Mouse (Mus musculus): Measurements from ENCODE around the gene Ttc28. TPM values are rescaled to one million over a fixed set of nuclear protein-coding genes. Genes with fewer than 3 reads are reported as not detected.

The Ttc28 gene
- polyA plus RNA-seq, 1 experiment from 2014 or later: 14.5 TPM

GRCm38 (mm10) chr5:111070361-111070760, 190.8 kb downstream of the Ttc28 start:
- Histone ChIP-seq H3K27ac (no peak overlapping the region), H3K4me1 (replicated peaks) (peaks cover 32% of the 10 kb centered on the region), H3K9me3 (peaks cover 5% of the 10 kb centered on the region; the same call in 1 of the 2 replicates), H3K36me3 (no peaks in the 10 kb centered on the region), H3K27me3 (ENCODE audit: insufficient read depth, poor library complexity, severe bottlenecking) (no peaks in the 10 kb centered on the region), H3K4me3 (no peak overlapping the region)
- DNase-seq (ENCODE audit: low spot score): no peak
- 79% methylated on average over 6 of the region's 6 CpGs for WGBS

GRCm38 (mm10) chr5:111073316-111073736, 193.7 kb downstream of the Ttc28 start:
- WGBS: 68% methylated on average over 6 of the region's 6 CpGs
- no peak for DNase-seq (ENCODE audit: low spot score)
- H3K27ac ChIP-seq: peak overlapping the region; percentile 36; the same call in 1 of the 2 replicates

DNA sequence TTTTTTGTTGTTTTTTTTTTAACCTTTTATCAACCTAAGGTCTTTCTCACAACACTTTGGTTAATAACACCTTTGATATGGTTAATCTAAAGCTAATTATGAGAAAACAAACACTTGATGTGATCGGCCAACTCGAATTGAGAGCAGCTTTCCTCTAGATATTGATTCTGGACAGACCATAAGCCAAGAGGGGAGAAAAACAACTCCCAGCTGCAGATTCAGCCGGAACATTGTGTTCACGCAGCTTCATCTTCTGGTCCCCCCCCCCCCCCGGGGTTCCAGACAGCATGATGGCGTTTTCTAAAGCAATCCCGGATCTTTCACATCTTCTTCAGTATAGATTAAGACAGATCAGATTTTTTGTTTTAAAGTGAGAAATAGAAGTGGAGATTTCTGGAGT, 194.4 kb downstream of the Ttc28 start:
- no peak overlapping the region for H3K4me3 ChIP-seq
- no peaks in the 10 kb centered on the region for H3K27me3 ChIP-seq (ENCODE audit: insufficient read depth, poor library complexity, severe bottlenecking)
- H3K9me3 ChIP-seq: peaks cover 5% of the 10 kb centered on the region; the same call in 1 of the 2 replicates
- 58% methylated on average over 7 of the region's 7 CpGs for WGBS
- no peak for DNase-seq (ENCODE audit: low spot score)
- no peaks in the 10 kb centered on the region for H3K36me3 ChIP-seq
- peaks cover 25% of the 10 kb centered on the region for H3K4me1 ChIP-seq (replicated peaks)
- H3K27ac ChIP-seq: no peak overlapping the region

More at GRCm38 (mm10) chr5:111073316-111073736, 193.7 kb downstream of the Ttc28 start:
- H3K9me3 ChIP-seq: peaks cover 5% of the 10 kb centered on the region; the same call in 1 of the 2 replicates
- no peaks in the 10 kb centered on the region for H3K27me3 ChIP-seq (ENCODE audit: insufficient read depth, poor library complexity, severe bottlenecking)
- no peaks in the 10 kb centered on the region for H3K36me3 ChIP-seq
- no peak overlapping the region for H3K4me3 ChIP-seq
- peaks cover 25% of the 10 kb centered on the region for H3K4me1 ChIP-seq (replicated peaks)

DNA sequence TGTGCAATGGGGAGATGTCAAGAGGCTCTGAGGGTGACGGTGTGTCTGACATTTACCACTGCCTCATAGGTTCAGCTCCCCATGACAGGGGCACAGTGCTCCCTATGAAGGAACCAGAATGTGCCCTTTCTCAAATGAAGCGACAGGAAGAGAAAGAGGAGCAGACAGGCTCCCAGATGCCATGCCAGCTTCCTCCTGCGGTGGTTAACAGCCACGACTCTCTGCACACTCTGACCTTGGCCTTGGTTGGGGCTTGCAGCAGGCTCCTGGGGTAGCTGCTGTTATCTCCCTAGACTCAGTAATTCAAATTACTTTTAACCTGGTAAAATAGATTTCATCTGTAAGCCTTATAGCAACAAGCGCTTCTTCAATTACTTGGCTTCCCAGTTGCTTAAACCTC, 196.2 kb downstream of the Ttc28 start:
- no peaks in the 10 kb centered on the region for H3K36me3 ChIP-seq
- H3K9me3 ChIP-seq: peaks cover 5% of the 10 kb centered on the region; the same call in 1 of the 2 replicates
- H3K27ac ChIP-seq: no peak overlapping the region; the same call in 1 of the 2 replicates
- no peak for DNase-seq (ENCODE audit: low spot score)
- no peaks in the 10 kb centered on the region for H3K27me3 ChIP-seq (ENCODE audit: insufficient read depth, poor library complexity, severe bottlenecking)
- WGBS: 77% methylated on average over 5 of the region's 5 CpGs
- peaks cover 20% of the 10 kb centered on the region for H3K4me1 ChIP-seq (replicated peaks)
- no peak overlapping the region for H3K4me3 ChIP-seq

DNA sequence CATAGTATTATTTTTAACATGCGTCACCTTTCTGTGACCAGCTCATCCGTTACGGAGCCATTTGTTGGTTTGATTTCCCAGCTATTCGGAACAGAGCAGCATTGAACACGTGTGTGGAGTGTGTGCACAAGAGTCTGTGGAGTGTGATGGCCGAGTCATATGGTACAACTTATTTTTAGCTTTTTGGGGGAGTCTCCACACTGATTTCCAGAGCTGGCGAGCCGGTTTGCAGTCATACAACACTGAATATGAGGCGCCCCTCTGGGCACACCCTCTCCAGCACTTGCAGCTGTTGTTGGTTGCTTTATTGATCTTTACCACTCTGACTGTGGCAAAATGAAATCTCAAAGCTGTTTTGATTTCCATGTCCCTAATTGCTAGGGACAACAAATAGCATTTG, 197.7 kb downstream of the Ttc28 start:
- H3K27ac ChIP-seq: no peak overlapping the region
- no peak for DNase-seq (ENCODE audit: low spot score)
- H3K36me3 ChIP-seq: no peaks in the 10 kb centered on the region
- H3K27me3 ChIP-seq (ENCODE audit: insufficient read depth, poor library complexity, severe bottlenecking): no peaks in the 10 kb centered on the region
- 90% methylated on average over 9 of the region's 9 CpGs for WGBS
- H3K9me3 ChIP-seq: peaks cover under 1% of the 10 kb centered on the region; the same call in 1 of the 2 replicates
- H3K4me3 ChIP-seq: no peak overlapping the region
- H3K4me1 ChIP-seq (replicated peaks): peaks cover 20% of the 10 kb centered on the region

GRCm38 (mm10) chr5:111080601-111081000, 201.0 kb downstream of the Ttc28 start:
- no peaks in the 10 kb centered on the region for H3K36me3 ChIP-seq
- 89% methylated on average over 5 of the region's 5 CpGs for WGBS
- H3K27me3 ChIP-seq (ENCODE audit: insufficient read depth, poor library complexity, severe bottlenecking): no peaks in the 10 kb centered on the region
- no peak for DNase-seq (ENCODE audit: low spot score)
- peaks cover 5% of the 10 kb centered on the region; the same call in 1 of the 2 replicates for H3K4me1 ChIP-seq (replicated peaks)
- H3K27ac ChIP-seq: no peak overlapping the region
- H3K9me3 ChIP-seq: no peaks in the 10 kb centered on the region
- H3K4me3 ChIP-seq: no peak overlapping the region

DNA sequence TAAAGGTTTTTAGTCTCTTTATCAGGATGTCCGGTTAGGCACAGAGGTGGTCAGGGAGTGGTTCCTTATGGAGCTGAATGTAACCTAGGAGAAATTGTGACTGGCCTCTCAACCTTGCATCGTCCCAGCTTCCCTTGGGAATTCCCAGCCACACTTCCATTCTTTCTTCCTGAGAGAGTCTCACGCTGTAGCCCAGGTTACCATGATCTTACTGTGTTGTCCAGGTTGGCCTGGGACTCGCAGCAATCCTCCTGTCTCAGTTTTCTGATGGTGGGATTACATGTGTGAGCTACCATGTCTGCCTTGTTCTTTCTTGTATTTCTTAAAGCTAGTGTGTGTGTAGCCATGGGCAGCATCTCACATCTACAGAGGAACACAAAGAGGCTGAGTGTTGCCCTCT, 206.2 kb downstream of the Ttc28 start:
- no peak overlapping the region for H3K4me3 ChIP-seq
- no peak overlapping the region for H3K27ac ChIP-seq
- H3K36me3 ChIP-seq: peaks cover 6% of the 10 kb centered on the region; the same call in 1 of the 2 replicates
- no peaks in the 10 kb centered on the region for H3K27me3 ChIP-seq (ENCODE audit: insufficient read depth, poor library complexity, severe bottlenecking)
- no peaks in the 10 kb centered on the region for H3K9me3 ChIP-seq
- no peaks in the 10 kb centered on the region for H3K4me1 ChIP-seq (replicated peaks)
- no peak for DNase-seq (ENCODE audit: low spot score)
- WGBS: 91% methylated on average over 4 of the region's 4 CpGs

- Histone ChIP-seq H3K27ac (peak overlapping the region; percentile 19), H3K4me1 (replicated peaks) (peaks cover 55% of the 10 kb centered on the region), H3K9me3 (no peaks in the 10 kb centered on the region), H3K27me3 (ENCODE audit: insufficient read depth, poor library complexity, severe bottlenecking) (no peaks in the 10 kb centered on the region), H3K4me3 (no peak overlapping the region), H3K36me3 (peaks cover 24% of the 10 kb centered on the region)
- DNase-seq (ENCODE audit: low spot score): no peak
- 40% methylated on average over 5 of the region's 5 CpGs for WGBS
Measured at GRCm38 (mm10) chr5:111096750-111097149, 217.1 kb downstream of the Ttc28 start.

DNA sequence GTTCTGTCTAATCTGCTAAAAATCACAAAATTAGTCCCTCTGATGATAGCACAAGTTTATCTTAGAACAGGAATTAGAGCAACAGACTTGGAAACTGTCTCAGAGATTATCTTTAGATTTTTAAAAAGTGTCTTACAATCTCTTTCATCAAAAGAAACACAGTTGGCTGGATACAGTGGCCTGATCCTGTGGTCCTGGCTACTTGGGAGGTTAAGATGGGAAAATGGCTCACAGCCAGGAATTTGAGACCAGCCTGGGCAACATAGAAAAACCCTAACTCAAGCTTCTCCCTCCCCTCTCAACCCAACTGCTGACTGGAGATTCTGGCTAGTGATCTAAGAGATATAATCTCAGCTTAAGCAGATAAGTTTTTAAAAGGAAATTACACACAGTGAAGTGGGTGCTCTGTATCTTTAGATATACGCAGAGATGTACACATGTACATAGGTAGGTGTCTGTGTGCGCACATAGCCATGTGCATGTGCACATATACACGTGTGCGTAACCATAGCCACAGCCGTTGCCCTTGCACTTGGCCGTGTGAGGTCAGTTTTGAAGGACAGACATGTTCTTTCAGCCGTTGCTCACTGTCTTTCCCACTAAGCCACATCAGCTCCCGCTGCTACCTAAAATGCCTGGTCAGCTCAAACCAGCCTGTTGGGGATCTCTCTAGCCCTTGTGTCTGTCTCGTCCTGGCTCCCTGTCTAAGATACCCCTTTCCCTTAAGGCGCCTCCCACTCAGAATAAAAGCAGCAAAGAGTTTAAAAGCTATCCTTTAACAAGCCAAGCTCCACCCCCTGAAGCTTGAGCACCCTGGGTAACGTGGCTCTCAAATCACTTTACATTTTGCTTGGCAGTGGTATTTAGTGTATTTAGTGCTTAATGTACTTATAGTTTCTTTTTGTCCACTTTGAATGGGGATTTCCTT, 217.9 kb downstream of the Ttc28 start:
- Histone ChIP-seq H3K36me3 (peaks cover 31% of the 10 kb centered on the region), H3K27me3 (ENCODE audit: insufficient read depth, poor library complexity, severe bottlenecking) (no peaks in the 10 kb centered on the region), H3K9me3 (no peaks in the 10 kb centered on the region), H3K27ac (no peak overlapping the region; the same call in 1 of the 2 replicates), H3K4me1 (replicated peaks) (peaks cover 59% of the 10 kb centered on the region), H3K4me3 (no peak overlapping the region)
- WGBS: 72% methylated on average over 11 of the region's 11 CpGs
- DNase-seq (ENCODE audit: low spot score): no peak

DNA sequence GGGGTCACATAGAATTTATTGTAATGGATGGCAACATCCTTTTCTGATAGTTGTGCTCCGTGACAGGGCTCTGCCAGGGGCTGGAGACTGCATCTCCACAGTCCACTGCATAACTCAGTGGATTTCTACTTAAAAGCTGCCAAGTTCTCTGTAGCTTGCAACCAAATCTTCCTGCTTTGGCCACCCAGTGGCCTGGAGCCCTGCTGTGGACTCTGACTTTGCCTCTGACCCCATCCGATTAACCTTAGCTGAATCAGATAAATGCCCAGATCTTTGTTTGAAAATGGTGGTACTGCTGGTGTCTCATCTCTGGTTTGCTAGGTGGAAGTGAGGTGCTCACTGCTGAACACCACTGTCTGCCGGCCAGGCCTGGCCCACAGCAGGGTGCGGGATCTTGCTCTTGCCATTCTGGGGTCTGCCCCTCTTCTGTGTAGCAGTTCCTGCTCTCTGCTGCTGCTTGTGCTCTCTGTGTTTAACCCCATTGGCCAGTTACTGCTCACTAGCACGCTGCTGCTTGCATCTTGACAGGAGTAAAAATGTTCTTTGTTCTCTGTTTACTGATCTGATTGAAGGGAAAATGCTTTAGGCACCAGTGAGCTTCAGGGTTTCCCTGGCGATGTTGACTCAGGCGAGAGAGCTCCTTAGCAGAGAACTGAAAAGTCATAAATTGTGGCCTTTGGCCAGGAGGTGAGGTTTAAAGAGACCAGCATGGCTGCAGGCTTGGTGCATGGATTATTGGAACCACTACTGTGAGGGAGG, 219.1 kb downstream of the Ttc28 start:
- peaks cover 59% of the 10 kb centered on the region for H3K4me1 ChIP-seq (replicated peaks)
- no peaks in the 10 kb centered on the region for H3K9me3 ChIP-seq
- H3K27me3 ChIP-seq (ENCODE audit: insufficient read depth, poor library complexity, severe bottlenecking): no peaks in the 10 kb centered on the region
- peak; percentile 31 for DNase-seq (ENCODE audit: low spot score)
- WGBS: 24% methylated on average over 7 of the region's 7 CpGs
- H3K36me3 ChIP-seq: peaks cover 34% of the 10 kb centered on the region
- H3K4me3 ChIP-seq: no peak overlapping the region
- H3K27ac ChIP-seq: peak overlapping the region; percentile 78

GRCm38 (mm10) chr5:111100585-111100984, 221.0 kb downstream of the Ttc28 start:
- Histone ChIP-seq H3K4me3 (no peak overlapping the region), H3K36me3 (peaks cover 35% of the 10 kb centered on the region), H3K27ac (no peak overlapping the region), H3K4me1 (replicated peaks) (peaks cover 59% of the 10 kb centered on the region), H3K9me3 (no peaks in the 10 kb centered on the region), H3K27me3 (ENCODE audit: insufficient read depth, poor library complexity, severe bottlenecking) (no peaks in the 10 kb centered on the region)
- 79% methylated on average over 7 of the region's 7 CpGs for WGBS
- DNase-seq (ENCODE audit: low spot score): no peak

DNA sequence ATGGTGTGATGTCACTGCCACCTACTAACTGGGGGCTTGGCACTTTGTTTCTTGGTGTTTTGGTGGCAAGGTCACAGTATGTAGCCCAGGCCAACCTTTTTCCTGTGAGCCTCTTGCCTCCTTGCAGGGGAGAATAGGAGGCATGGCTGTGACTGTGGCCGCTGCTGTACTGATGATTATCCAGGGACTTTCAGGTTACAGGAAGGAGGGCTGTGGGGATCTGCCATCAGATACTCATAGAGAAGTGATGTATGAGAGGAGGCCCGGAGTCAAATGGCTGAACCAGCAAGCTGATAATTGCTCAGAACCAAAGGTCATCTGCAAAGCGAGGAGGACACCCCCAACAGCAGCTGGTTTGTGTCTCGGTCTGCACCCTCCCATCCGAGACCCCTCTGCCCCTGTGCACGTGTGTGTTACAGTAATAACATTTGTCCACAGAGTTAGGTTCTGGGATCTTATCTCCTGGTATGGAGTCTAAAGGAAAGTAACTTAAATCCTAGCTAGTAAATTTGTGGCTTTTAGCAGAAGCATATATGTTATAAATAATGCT, 221.9 kb downstream of the Ttc28 start:
- H3K9me3 ChIP-seq: no peaks in the 10 kb centered on the region
- no peaks in the 10 kb centered on the region for H3K27me3 ChIP-seq (ENCODE audit: insufficient read depth, poor library complexity, severe bottlenecking)
- H3K4me1 ChIP-seq (replicated peaks): peaks cover 55% of the 10 kb centered on the region
- 0 out of 2 replicates have a peak overlapping the region, but pooled peaks have one; percentile 23 for H3K27ac ChIP-seq
- 71% methylated on average over 6 of the region's 6 CpGs for WGBS
- H3K36me3 ChIP-seq: peaks cover 29% of the 10 kb centered on the region
- no peak for DNase-seq (ENCODE audit: low spot score)
- no peak overlapping the region for H3K4me3 ChIP-seq
